In the genomic region with DNA sequence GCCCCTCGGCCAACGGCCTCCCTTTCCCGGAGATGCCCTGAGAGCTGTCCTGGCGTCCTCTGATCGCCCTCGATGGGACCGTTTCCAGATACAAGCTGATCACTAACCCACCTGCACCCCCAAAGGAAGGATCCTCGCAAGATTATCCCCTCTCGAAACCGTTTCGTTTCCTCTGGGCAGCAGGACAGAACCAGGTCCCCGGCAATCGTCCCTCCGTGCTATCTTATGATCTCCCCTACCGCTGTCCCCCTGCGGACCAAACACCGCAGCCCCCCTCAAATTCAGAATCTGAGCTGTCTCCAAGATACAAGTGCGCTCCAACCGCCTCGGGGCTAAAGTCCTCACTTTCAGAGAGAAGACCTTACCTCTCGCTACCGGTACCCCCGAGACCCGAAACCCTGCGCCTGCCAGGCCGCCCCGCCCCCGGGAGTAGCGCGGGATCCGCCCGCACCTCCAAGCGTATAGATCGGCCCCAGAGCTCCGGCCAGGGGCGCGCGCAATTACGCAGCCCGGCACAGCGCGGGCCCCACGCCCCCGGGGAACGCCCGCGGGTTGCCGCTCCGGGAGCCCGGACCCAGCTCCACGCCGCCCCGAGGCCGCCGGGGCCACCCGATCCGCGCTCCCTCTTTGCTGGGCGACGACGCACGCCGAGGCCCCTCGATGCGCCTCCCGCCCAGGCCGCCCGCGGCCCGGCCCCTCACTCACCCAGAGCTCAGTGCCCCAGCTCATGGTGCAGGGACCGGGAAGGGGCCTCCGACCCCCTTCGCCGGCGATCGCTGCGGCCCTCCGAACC, we compare ENCODE assay signal across 8 mouse cellular contexts. TPM values are rescaled to one million over a fixed set of nuclear protein-coding genes. Genes with fewer than 3 reads are reported as not detected.
DNase-seq lines count a peak whose midpoint lies in the region; ATAC-seq and TF ChIP-seq lines count a peak whose summit lies in the region.

No protein-coding gene starts in this region.

- no peak for TF ChIP-seq CTCF in bone marrow, adult 2 months (IDR thresholded peaks at IDR 0.05; ENCODE audit: control insufficient read depth, insufficient read depth, low read length)
- no peak for TF ChIP-seq CTCF in hindbrain, postnatal 0 days (IDR thresholded peaks at IDR 0.05; ENCODE audit: low read depth)

- no peaks in the 10 kb centered on the region for H3K9me3 ChIP-seq in forebrain, embryonic 11.5 days (ENCODE audit: control insufficient read depth, low read length)
- H3K9me3 ChIP-seq in hindbrain, postnatal 0 days (ENCODE audit: low read length) = no peaks in the 10 kb centered on the region
- no peaks in the 10 kb centered on the region for H3K9me3 ChIP-seq in liver, embryonic 16.5 days (replicated peaks; ENCODE audit: control insufficient read depth, low read length)

- TF ChIP-seq POLR2A in bone marrow, adult 2 months (IDR thresholded peaks at IDR 0.05; ENCODE audit: borderline replicate concordance, control insufficient read depth, low read depth, low read length) = 0 out of 2 replicates have a peak, but pooled peaks have one; percentile 30

- peak; percentile 25 to 49 for DNase-seq in spleen, adult 18-20 months
- no peak for DNase-seq in spleen, postnatal 36 days (ENCODE audit: low spot score in 2 of 2)
- peak; percentile 68 for DNase-seq in forebrain, embryonic 11.5 days (ENCODE audit: low spot score)
- peak; percentile 56 for DNase-seq in hindbrain, postnatal 0 days (ENCODE audit: low spot score)
- DNase-seq in right cerebral cortex, postnatal 14 days = peak; percentile 32
- DNase-seq in urinary bladder, postnatal 36 days (ENCODE audit: low spot score in 2 of 2) = no peak

- H3K4me2 ChIP-seq in forebrain, embryonic 11.5 days (ENCODE audit: low read depth, low read length, severe bottlenecking) = peak overlapping the region; percentile 73
- H3K4me2 ChIP-seq in hindbrain, postnatal 0 days (ENCODE audit: low read depth, low read length) = peak overlapping the region; percentile 70
- peak overlapping the region; percentile 90 for H3K4me2 ChIP-seq in liver, embryonic 16.5 days (ENCODE audit: low read depth, low read length)

- under 1% methylated on average over 78 of the region's 78 CpGs for WGBS in bone marrow, adult 2 months
- under 1% methylated on average over 71 of the region's 78 CpGs for WGBS in forebrain, embryonic 11.5 days
- WGBS in hindbrain, postnatal 0 days = 1% methylated on average over 75 of the region's 78 CpGs
- WGBS in liver, embryonic 16.5 days (ENCODE audit: insufficient replicate concordance) = under 1% methylated on average over 78 of the region's 78 CpGs

- H3K27ac ChIP-seq in bone marrow, adult 2 months (ENCODE audit: control insufficient read depth, insufficient read depth, low read depth, low read length, poor library complexity) = peak overlapping the region; percentile 91
- peak overlapping the region; percentile 41; the same call in 1 of the 2 replicates for H3K27ac ChIP-seq in forebrain, embryonic 11.5 days (ENCODE audit: low read depth, low read length)
- H3K27ac ChIP-seq in hindbrain, postnatal 0 days = peak overlapping the region; percentile 93
- peak overlapping the region; percentile 41; the same call in 1 of the 2 replicates for H3K27ac ChIP-seq in liver, embryonic 16.5 days (ENCODE audit: low read length)

- peak overlapping the region; percentile 88 for H3K4me3 ChIP-seq in bone marrow, adult 2 months (replicated peaks; ENCODE audit: control insufficient read depth, low read depth, low read length)
- H3K4me3 ChIP-seq in forebrain, embryonic 11.5 days (ENCODE audit: low read depth, low read length) = peak overlapping the region; percentile 75
- peak overlapping the region; percentile 96 for H3K4me3 ChIP-seq in hindbrain, postnatal 0 days (ENCODE audit: low read length)
- H3K4me3 ChIP-seq in liver, embryonic 16.5 days (ENCODE audit: low read depth, low read length) = peak overlapping the region; percentile 79

- H3K4me1 ChIP-seq in bone marrow, adult 2 months (ENCODE audit: control insufficient read depth, insufficient read depth, low read length) = peaks cover 9% of the 10 kb centered on the region
- H3K4me1 ChIP-seq in forebrain, embryonic 11.5 days (replicated peaks; ENCODE audit: control insufficient read depth, insufficient read depth, low read length) = peaks cover 5% of the 10 kb centered on the region; the same call in 1 of the 2 replicates
- peaks cover 9% of the 10 kb centered on the region for H3K4me1 ChIP-seq in hindbrain, postnatal 0 days (ENCODE audit: insufficient read depth, low read length)
- peaks cover 17% of the 10 kb centered on the region for H3K4me1 ChIP-seq in liver, embryonic 16.5 days (ENCODE audit: control insufficient read depth, low read depth, low read length)

- ATAC-seq in forebrain, embryonic 11.5 days (replicated peaks; ENCODE audit: low FRiP score) = peak; percentile 66
- peak; percentile 61 for ATAC-seq in hindbrain, postnatal 0 days
- ATAC-seq in liver, embryonic 16.5 days (ENCODE audit: low read depth) = peak; percentile 56

- peaks cover 2% of the 10 kb centered on the region; the same call in 1 of the 2 replicates for H3K27me3 ChIP-seq in forebrain, embryonic 11.5 days (ENCODE audit: control insufficient read depth, insufficient read depth, low read length)
- no peaks in the 10 kb centered on the region for H3K27me3 ChIP-seq in hindbrain, postnatal 0 days (ENCODE audit: insufficient read depth, low read length)
- no peaks in the 10 kb centered on the region; the same call in 1 of the 2 replicates for H3K27me3 ChIP-seq in liver, embryonic 16.5 days (ENCODE audit: control insufficient read depth, insufficient read depth, low read depth, low read length)

- H3K9ac ChIP-seq in forebrain, embryonic 11.5 days (ENCODE audit: low read length) = peak overlapping the region; percentile 79
- H3K9ac ChIP-seq in hindbrain, postnatal 0 days (replicated peaks; ENCODE audit: low read length) = peak overlapping the region; percentile 96
- H3K9ac ChIP-seq in liver, embryonic 16.5 days (ENCODE audit: low read depth, low read length) = peak overlapping the region; percentile 77

- no peaks in the 10 kb centered on the region for H3K36me3 ChIP-seq in forebrain, embryonic 11.5 days (ENCODE audit: control insufficient read depth, insufficient read depth, low read length)
- H3K36me3 ChIP-seq in hindbrain, postnatal 0 days (ENCODE audit: insufficient read depth, low read length) = no peaks in the 10 kb centered on the region
- H3K36me3 ChIP-seq in liver, embryonic 16.5 days (ENCODE audit: control insufficient read depth, insufficient read depth) = no peaks in the 10 kb centered on the region; the same call in 1 of the 2 replicates

RNA-seq across cellular contexts. Expression of gene Fnbp1, which starts 0.5 kb away (rescaled TPM):
- polyA plus RNA-seq in bone marrow, adult 2 months (2011; ENCODE audit: insufficient read depth, insufficient read length, low replicate concordance, missing spikeins) = 25.6 and 67.8 TPM in 2 replicates
- 15.9 and 17.3 TPM in 2 replicates for polyA plus RNA-seq in forebrain, embryonic 11.5 days (2014; fragmentation: Nextera tagmentation; extraction: Ambion mirVana)
- 20.1 and 24.1 TPM in 2 replicates for total RNA-seq in hindbrain, postnatal 0 days (2014; rRNA removed)
- 31.0 and 32.1 TPM in 2 replicates for polyA plus RNA-seq in hindbrain, postnatal 0 days (2015; fragmentation: Nextera tagmentation; extraction: Ambion mirVana)
- 5.2 and 5.9 TPM in 2 replicates for polyA plus RNA-seq in liver, embryonic 16.5 days (2015; fragmentation: Nextera tagmentation; extraction: Ambion mirVana)

RNA-seq across cellular contexts. Expression of gene Gpr107, which starts 10.8 kb away (rescaled TPM):
- polyA plus RNA-seq in bone marrow, adult 2 months (2011; ENCODE audit: insufficient read depth, insufficient read length, low replicate concordance, missing spikeins) = 21.0 and 27.9 TPM in 2 replicates
- 30.7 and 32.2 TPM in 2 replicates for polyA plus RNA-seq in forebrain, embryonic 11.5 days (2014; fragmentation: Nextera tagmentation; extraction: Ambion mirVana)
- total RNA-seq in hindbrain, postnatal 0 days (2014; rRNA removed) = 49.3 and 52.9 TPM in 2 replicates
- 28.2 and 31.9 TPM in 2 replicates for polyA plus RNA-seq in hindbrain, postnatal 0 days (2015; fragmentation: Nextera tagmentation; extraction: Ambion mirVana)
- 11.5 and 11.9 TPM in 2 replicates for polyA plus RNA-seq in liver, embryonic 16.5 days (2015; fragmentation: Nextera tagmentation; extraction: Ambion mirVana)

Comparison
In these comparisons a context has a peak if more than half of its experiments do, and no peak if none do; other contexts are left out.
1. DNase-seq: peak in spleen, adult 18-20 months (2 of 2), forebrain, embryonic 11.5 days (single experiment), hindbrain, postnatal 0 days (single experiment) and right cerebral cortex, postnatal 14 days (single experiment); none in spleen, postnatal 36 days (0 of 2) and urinary bladder, postnatal 36 days (0 of 2).
2. H3K27ac ChIP-seq: peak in every context shown above with its lines; median percentile 93 in hindbrain, postnatal 0 days; 91 in bone marrow, adult 2 months; 41 in forebrain, embryonic 11.5 days; 41 in liver, embryonic 16.5 days.
3. Peak in every context shown above with its lines, with median percentiles within 50 percentile points of each other: H3K4me3 ChIP-seq, ATAC-seq, H3K4me2 ChIP-seq and H3K9ac ChIP-seq.